Mouse (Mus musculus): ENCODE data around the gene A430089I19Rik. TPM values are rescaled to one million over a fixed set of nuclear protein-coding genes. Genes with fewer than 3 reads are reported as not detected.
"Not testable (repeated sequence)": the region's sequence is repeated elsewhere in the genome, so short reads cannot be mapped to it uniquely, and the experiment has no call there.

The A430089I19Rik gene
- polyA plus RNA-seq (2015; fragmentation: Nextera tagmentation; extraction: Ambion mirVana): not detected in 2 replicates

- not testable (repeated sequence) for H3K4me1 ChIP-seq (replicated peaks; ENCODE audit: control insufficient read depth, insufficient read depth); H3K9me3 ChIP-seq (ENCODE audit: control insufficient read depth, low read length); H3K4me2 ChIP-seq (replicated peaks; ENCODE audit: low read depth); H3K27me3 ChIP-seq (ENCODE audit: control insufficient read depth, insufficient read depth, low read length); H3K36me3 ChIP-seq (ENCODE audit: control insufficient read depth, insufficient read depth, low read length); ATAC-seq (ENCODE audit: low FRiP score, low TSS enrichment); H3K9ac ChIP-seq (ENCODE audit: low read length); H3K27ac ChIP-seq (replicated peaks); DNase-seq (ENCODE audit: low spot score); H3K4me3 ChIP-seq (ENCODE audit: low read depth, low read length)
- 87% methylated on average over 1 of the region's 1 CpGs for WGBS
These were observed at the start of gene A430089I19Rik for GRCm38 (mm10) chr5:94306696-94307095. A430089I19Rik (minus strand) TSS chr5:94306796.

GRCm38 (mm10) chr5:94339449-94339848 lies 32.9 kb upstream of the A430089I19Rik start, which contains the start of gene AA792892:
AA792892 (plus strand) TSS chr5:94339749.
- not testable (repeated sequence) for H3K27ac ChIP-seq (replicated peaks); H3K4me1 ChIP-seq (replicated peaks; ENCODE audit: control insufficient read depth, insufficient read depth); DNase-seq (ENCODE audit: low spot score); H3K4me2 ChIP-seq (replicated peaks; ENCODE audit: low read depth); H3K27me3 ChIP-seq (ENCODE audit: control insufficient read depth, insufficient read depth, low read length); H3K36me3 ChIP-seq (ENCODE audit: control insufficient read depth, insufficient read depth, low read length); H3K4me3 ChIP-seq (ENCODE audit: low read depth, low read length); ATAC-seq (ENCODE audit: low FRiP score, low TSS enrichment); H3K9me3 ChIP-seq (ENCODE audit: control insufficient read depth, low read length); H3K9ac ChIP-seq (ENCODE audit: low read length)
- no CpG with 5 or more reads among the region's 2 CpGs for WGBS

GRCm38 (mm10) chr5:94314135-94314534 lies 7.5 kb upstream of the A430089I19Rik start, which contains the start of gene Gm6502:
Gm6502 (plus strand) TSS chr5:94314435.
- ATAC-seq (ENCODE audit: low FRiP score, low TSS enrichment); H3K9me3 ChIP-seq (ENCODE audit: control insufficient read depth, low read length); H3K27ac ChIP-seq (replicated peaks); H3K4me2 ChIP-seq (replicated peaks; ENCODE audit: low read depth); DNase-seq (ENCODE audit: low spot score); H3K4me3 ChIP-seq (ENCODE audit: low read depth, low read length); H3K36me3 ChIP-seq (ENCODE audit: control insufficient read depth, insufficient read depth, low read length); H3K27me3 ChIP-seq (ENCODE audit: control insufficient read depth, insufficient read depth, low read length); H3K4me1 ChIP-seq (replicated peaks; ENCODE audit: control insufficient read depth, insufficient read depth); H3K9ac ChIP-seq (ENCODE audit: low read length): not testable (repeated sequence)
- no CpG with 5 or more reads among the region's 2 CpGs for WGBS

Other genes with a start within 250 kb of the A430089I19Rik start
- not detected in 2 replicates for gene BC061212, start 236.3 kb downstream of the A430089I19Rik start, polyA plus RNA-seq (2015; fragmentation: Nextera tagmentation; extraction: Ambion mirVana)
- gene Gm6351, start 230.4 kb downstream of the A430089I19Rik start, polyA plus RNA-seq (2015; fragmentation: Nextera tagmentation; extraction: Ambion mirVana): not detected in 2 replicates
- gene Gm3106, start 88.8 kb downstream of the A430089I19Rik start, polyA plus RNA-seq (2015; fragmentation: Nextera tagmentation; extraction: Ambion mirVana): not detected in 2 replicates
- gene Gm6502, start 7.6 kb upstream of the A430089I19Rik start, polyA plus RNA-seq (2015; fragmentation: Nextera tagmentation; extraction: Ambion mirVana): not detected in 2 replicates
- gene AA792892, start 33.0 kb upstream of the A430089I19Rik start, polyA plus RNA-seq (2015; fragmentation: Nextera tagmentation; extraction: Ambion mirVana): not detected in 2 replicates
- gene Gm7682, start 139.0 kb upstream of the A430089I19Rik start, polyA plus RNA-seq (2015; fragmentation: Nextera tagmentation; extraction: Ambion mirVana): not detected in 2 replicates
- gene Gm3139, start 219.5 kb upstream of the A430089I19Rik start, polyA plus RNA-seq (2015; fragmentation: Nextera tagmentation; extraction: Ambion mirVana): 0.27 TPM in 1 of 2 replicates, not detected in the other